Mouse (Mus musculus) hindbrain, embryonic 11.5 days (tissue): ENCODE data around the gene Exoc6b. TPM values are rescaled to one million over a fixed set of nuclear protein-coding genes. Genes with fewer than 3 reads are reported as not detected.

Source experiments
- ATAC-seq: fragments of 200-750 bp; cut with Nextera tagmentation; 2 replicates; pipeline ENCODE4 v1.8.0; 2017; ENCODE audit warnings: mild to moderate bottlenecking, moderate TSS enrichment, moderate library complexity; ENCODE audit not compliant: low FRiP score
- DNase-seq: peaks from one replicate; pipeline ENCODE4 v3.0.0-alpha.2; 2015; ENCODE audit warnings: low spot score
- H3K27ac ChIP-seq: fragments of 300-500 bp; sonication (generic); 2 replicates; pipeline ENCODE4 v1.5.1; 2014; ENCODE audit warnings: mild to moderate bottlenecking, low read depth, low read length
- H3K27me3 ChIP-seq: fragments of 300-500 bp; sonication (generic); 2 replicates; pipeline ENCODE4 v1.6.1; 2014; ENCODE audit warnings: mild to moderate bottlenecking, low read length, moderate library complexity, mixed read lengths; ENCODE audit not compliant: control insufficient read depth, insufficient read depth
- H3K36me3 ChIP-seq: fragments of 300-500 bp; sonication (generic); 2 replicates; pipeline ENCODE4 v1.6.1; 2014; ENCODE audit warnings: mild to moderate bottlenecking, low read length, moderate library complexity, mixed read lengths; ENCODE audit not compliant: control insufficient read depth, insufficient read depth
- H3K4me1 ChIP-seq: fragments of 300-500 bp; sonication (generic); replicated peaks from 2 replicates; pipeline ENCODE4 v1.6.1; 2014; ENCODE audit warnings: low read length, mixed read lengths; ENCODE audit not compliant: control insufficient read depth, insufficient read depth
- H3K4me2 ChIP-seq: fragments of 300-500 bp; sonication (generic); replicated peaks from 2 replicates; pipeline ENCODE4 v1.6.1; 2014; ENCODE audit warnings: mild to moderate bottlenecking, low read depth, low read length
- H3K4me3 ChIP-seq: fragments of 300-500 bp; sonication (generic); 2 replicates; pipeline ENCODE4 v1.5.1; 2014; ENCODE audit warnings: low read depth, low read length
- H3K9ac ChIP-seq: fragments of 300-500 bp; sonication (generic); 2 replicates; pipeline ENCODE4 v1.6.1; 2014; ENCODE audit warnings: low read depth, low read length
- H3K9me3 ChIP-seq: fragments of 300-500 bp; sonication (generic); 2 replicates; pipeline ENCODE4 v1.6.1; 2016; ENCODE audit warnings: low read length; ENCODE audit not compliant: control insufficient read depth
- WGBS: fragments of 180-500 bp; shearing (Covaris S2); extraction: QIAGEN DNeasy Blood & Tissue Kit; methylation state at CpG from one replicate; pipeline ENCODE4 v1.1.7; 2014; 5-methylcytosine and 5-hydroxymethylcytosine counted together
- polyA plus RNA-seq: library from polyadenylated mRNA; unstranded; fragments of >200 nt; fragmentation: Nextera tagmentation; extraction: Ambion mirVana; gene quantifications from 2 replicates; pipeline ENCODE4 v1.2.1, GENCODE M21; 2014

Gene Exoc6b
- polyA plus RNA-seq, 1 experiment from 2014 or later: 46.4 TPM

DNA sequence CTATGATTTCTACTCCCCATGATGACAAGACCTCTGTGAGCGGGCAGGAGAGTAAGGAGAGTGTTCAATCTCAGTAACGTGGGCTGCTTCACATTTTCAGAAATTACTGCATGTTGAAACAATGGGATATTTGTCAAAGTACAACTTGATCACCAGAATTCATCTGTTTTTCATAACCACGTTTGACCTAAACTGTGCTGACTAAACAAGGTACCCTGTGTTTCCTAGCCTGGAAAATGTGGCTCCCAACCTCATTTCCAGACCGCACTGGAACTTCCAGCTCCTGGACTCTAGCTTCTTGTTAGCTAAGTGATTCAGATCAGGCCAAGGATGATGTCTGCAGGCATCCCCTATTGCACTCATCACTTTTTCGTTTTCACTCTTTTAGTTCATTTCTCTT, 193.4 kb downstream of the Exoc6b start:
- Histone ChIP-seq H3K4me3 (no peak overlapping the region), H3K9ac (no peak overlapping the region), H3K36me3 (no peaks in the 10 kb centered on the region), H3K4me1 (no peaks in the 10 kb centered on the region), H3K27ac (no peak overlapping the region), H3K4me2 (no peak overlapping the region), H3K27me3 (no peaks in the 10 kb centered on the region), H3K9me3 (no peaks in the 10 kb centered on the region)
- no peak for DNase-seq
- ATAC-seq: no peak
- WGBS: 72% methylated on average over 5 of the region's 5 CpGs

DNA sequence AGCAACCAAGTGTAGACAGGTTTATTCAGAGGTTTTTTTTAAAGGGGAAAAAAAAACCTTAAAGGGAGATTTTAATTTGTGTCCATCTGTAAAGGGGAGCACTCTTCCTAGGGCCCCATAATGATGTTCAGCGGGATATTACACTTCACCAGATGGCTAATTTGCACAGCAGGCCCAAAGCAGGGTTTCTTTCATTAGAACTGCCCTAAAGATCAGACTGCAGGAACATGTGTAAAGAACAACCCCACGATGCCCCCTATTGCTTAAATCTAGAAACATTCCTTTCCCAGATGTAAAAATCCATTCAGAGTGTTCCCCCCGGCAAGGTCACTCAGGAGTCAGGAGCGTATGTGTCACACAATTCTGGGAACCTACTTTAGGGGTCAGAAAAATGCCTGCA, 202.2 kb downstream of the Exoc6b start:
- H3K4me1 ChIP-seq: 0 out of 2 replicates have a peak, but pooled peaks cover 4% of the 10 kb centered on the region
- H3K27me3 ChIP-seq: no peaks in the 10 kb centered on the region
- H3K9ac ChIP-seq: no peak overlapping the region
- no peaks in the 10 kb centered on the region for H3K9me3 ChIP-seq
- WGBS: 16% methylated on average over 4 of the region's 4 CpGs
- no peaks in the 10 kb centered on the region for H3K36me3 ChIP-seq
- no peak for ATAC-seq
- H3K4me3 ChIP-seq: no peak overlapping the region
- peak; percentile 24 for DNase-seq
- no peak overlapping the region for H3K4me2 ChIP-seq
- H3K27ac ChIP-seq: no peak overlapping the region

DNA sequence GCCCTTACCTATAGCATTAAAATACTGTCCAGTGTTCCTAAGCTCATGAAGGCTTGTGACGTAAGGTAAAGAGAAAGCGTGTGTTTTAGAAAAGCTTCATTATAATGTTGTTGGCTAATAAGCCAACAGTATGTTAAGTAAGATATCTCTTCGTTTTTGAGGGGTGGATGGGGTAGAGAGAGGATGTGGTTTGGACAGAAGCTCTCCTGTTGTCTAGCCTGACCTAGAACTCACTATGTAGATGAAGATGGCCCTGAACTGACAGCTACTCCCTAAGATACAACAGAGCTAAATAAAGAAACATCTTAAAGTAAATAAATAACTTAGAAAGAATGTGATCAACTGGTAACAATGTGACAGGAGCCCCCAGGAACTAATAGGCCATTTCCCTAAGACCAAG, 204.7 kb downstream of the Exoc6b start:
- WGBS: 83% methylated on average over 3 of the region's 3 CpGs
- Histone ChIP-seq H3K4me1 (0 out of 2 replicates have a peak, but pooled peaks cover 4% of the 10 kb centered on the region), H3K27me3 (no peaks in the 10 kb centered on the region), H3K4me2 (no peak overlapping the region), H3K27ac (no peak overlapping the region), H3K36me3 (no peaks in the 10 kb centered on the region), H3K9ac (no peak overlapping the region), H3K9me3 (no peaks in the 10 kb centered on the region), H3K4me3 (no peak overlapping the region)
- DNase-seq: no peak
- ATAC-seq: no peak

DNA sequence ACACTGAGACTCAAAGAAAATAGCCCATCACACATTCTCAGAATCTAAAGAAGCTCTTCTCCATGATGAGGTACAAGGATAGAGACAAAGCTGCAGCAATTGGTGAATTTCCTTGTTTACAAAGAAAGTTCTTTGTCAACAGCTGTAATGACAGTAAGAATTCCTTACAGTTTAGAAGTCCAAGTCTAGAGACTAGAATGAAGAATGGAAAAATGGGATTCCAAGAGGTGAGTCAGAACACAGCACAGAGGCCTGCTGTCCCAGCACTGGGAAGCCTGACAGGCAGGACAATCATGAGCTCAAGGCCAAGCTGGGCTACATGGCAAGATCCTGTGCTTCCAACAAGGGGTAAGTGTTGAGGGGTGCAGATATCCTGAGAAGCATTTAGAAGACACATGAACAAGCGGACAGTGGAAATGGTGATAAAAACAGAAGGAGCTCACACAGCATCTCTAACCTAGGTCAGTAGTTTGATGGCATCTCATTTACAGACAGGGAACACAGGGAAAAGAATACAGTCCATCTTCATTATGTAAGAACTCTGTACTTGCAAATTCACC, 205.4 kb downstream of the Exoc6b start:
- 96% methylated on average over 1 of the region's 1 CpGs for WGBS
- H3K4me3 ChIP-seq: no peak overlapping the region

DNA sequence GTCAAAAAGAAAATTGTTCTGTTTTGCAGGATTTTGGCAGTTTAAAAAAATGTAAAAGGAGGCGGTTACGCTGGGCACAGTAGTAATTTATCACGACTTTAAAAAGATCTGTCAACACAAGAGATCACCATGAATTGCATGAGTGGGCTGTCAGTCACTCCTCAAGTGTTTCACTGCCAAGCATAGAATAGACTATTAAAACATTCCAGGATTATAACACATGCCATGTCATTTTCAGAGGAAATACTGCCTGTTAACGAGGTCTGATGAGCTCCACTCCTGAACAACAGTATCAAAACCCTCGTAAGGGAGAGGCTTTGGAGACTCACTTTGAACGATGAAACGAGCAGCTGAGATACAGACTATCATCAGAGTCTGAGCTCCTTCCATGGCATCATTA, 223.6 kb downstream of the Exoc6b start:
- Histone ChIP-seq H3K27ac (no peak overlapping the region), H3K36me3 (no peaks in the 10 kb centered on the region), H3K9ac (no peak overlapping the region), H3K9me3 (no peaks in the 10 kb centered on the region), H3K4me2 (no peak overlapping the region), H3K4me1 (no peaks in the 10 kb centered on the region), H3K27me3 (no peaks in the 10 kb centered on the region), H3K4me3 (no peak overlapping the region)
- ATAC-seq (no peak), DNase-seq (no peak)
- WGBS: 80% methylated on average over 7 of the region's 7 CpGs

More for the DNA sequence above, 205.4 kb downstream of the Exoc6b start:
- no peak for DNase-seq
- Histone ChIP-seq H3K9ac (no peak overlapping the region), H3K27me3 (no peaks in the 10 kb centered on the region), H3K4me2 (no peak overlapping the region), H3K36me3 (no peaks in the 10 kb centered on the region), H3K4me1 (0 out of 2 replicates have a peak, but pooled peaks cover 4% of the 10 kb centered on the region), H3K27ac (no peak overlapping the region), H3K9me3 (no peaks in the 10 kb centered on the region)
- ATAC-seq: no peak

DNA sequence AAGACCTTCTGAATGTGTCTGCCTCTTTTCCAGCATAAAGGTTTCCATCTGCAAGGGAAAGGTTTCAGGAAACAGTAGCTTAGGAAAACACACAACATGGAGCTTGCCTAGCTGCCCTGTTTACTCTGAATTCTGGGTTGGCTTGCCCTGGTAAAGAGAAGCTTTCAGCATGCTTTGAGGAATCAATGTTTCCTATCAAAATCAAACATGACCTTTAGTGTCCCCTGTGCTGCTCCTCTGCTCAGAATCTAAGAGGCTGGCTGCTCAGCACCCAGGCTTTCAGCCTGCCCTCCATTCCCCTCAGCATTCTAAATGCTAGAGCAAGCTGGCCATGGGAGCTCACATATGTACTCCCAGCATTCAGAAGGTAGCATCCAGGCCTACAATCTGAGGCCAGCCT, 228.2 kb downstream of the Exoc6b start:
- H3K9ac ChIP-seq: no peak overlapping the region
- no peak for ATAC-seq

DNA sequence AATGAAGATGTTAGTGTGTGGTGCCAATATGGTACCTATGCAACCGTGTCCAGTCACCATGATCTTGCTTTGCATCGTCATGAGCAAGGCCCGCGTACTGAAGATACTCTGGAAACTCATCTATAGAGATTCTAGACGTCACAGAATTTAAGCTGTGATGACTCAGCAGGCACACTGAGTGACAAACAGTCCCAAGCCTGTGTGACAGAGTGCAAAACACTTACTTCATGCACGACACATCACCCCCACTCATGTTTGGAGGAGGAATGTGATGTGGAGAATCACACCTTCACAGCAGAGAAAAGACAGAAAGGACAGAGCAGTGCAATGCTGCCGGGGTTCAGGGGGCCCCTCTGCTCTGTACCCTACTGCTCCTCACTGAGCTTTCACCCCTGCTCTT, 261.8 kb downstream of the Exoc6b start:
- no peak for DNase-seq
- no peaks in the 10 kb centered on the region for H3K9me3 ChIP-seq
- no peaks in the 10 kb centered on the region for H3K27me3 ChIP-seq
- 85% methylated on average over 7 of the region's 7 CpGs for WGBS
- no peak overlapping the region for H3K4me2 ChIP-seq
- H3K4me1 ChIP-seq: no peaks in the 10 kb centered on the region; the same call in 1 of the 2 replicates
- H3K27ac ChIP-seq: no peak overlapping the region
- no peak overlapping the region for H3K9ac ChIP-seq
- no peak for ATAC-seq
- no peaks in the 10 kb centered on the region for H3K36me3 ChIP-seq
- no peak overlapping the region for H3K4me3 ChIP-seq

More for the DNA sequence above, 228.2 kb downstream of the Exoc6b start:
- Histone ChIP-seq H3K4me1 (no peaks in the 10 kb centered on the region), H3K36me3 (no peaks in the 10 kb centered on the region), H3K9me3 (no peaks in the 10 kb centered on the region), H3K4me3 (no peak overlapping the region), H3K4me2 (no peak overlapping the region), H3K27ac (no peak overlapping the region), H3K27me3 (no peaks in the 10 kb centered on the region)
- no peak for DNase-seq

DNA sequence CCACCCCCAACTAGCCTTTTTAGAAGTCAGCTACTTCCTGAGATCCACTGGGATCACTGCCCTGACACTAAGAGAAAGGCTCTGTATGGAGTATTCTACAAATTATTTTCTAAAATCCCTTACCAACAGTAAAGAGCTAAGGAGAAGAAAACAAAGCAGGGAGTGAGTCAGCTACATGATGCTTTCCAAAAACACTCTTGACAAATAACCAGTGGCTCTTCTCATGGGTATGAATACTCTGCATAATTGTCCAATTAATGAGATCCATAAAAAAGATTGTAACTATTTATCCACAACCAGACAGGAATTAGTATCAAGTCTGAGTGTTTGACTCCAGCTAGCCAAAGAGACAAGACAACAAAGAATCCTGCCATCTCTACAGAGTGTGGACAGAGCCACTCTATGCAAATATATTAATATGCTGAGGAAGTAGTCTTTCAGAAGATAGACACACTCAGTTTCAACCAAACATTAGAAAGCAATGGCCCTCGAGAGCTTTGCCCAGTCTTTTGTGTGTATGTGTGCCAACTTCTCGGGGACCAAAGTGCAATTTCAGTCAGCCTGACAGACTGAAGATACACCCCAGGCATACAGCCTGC, 263.1 kb downstream of the Exoc6b start:
- Histone ChIP-seq H3K27me3 (no peaks in the 10 kb centered on the region), H3K27ac (no peak overlapping the region), H3K36me3 (no peaks in the 10 kb centered on the region), H3K9ac (no peak overlapping the region), H3K4me2 (no peak overlapping the region), H3K4me1 (no peaks in the 10 kb centered on the region; the same call in 1 of the 2 replicates), H3K9me3 (no peaks in the 10 kb centered on the region), H3K4me3 (no peak overlapping the region)
- DNase-seq: no peak
- 78% methylated on average over 2 of the region's 2 CpGs for WGBS
- ATAC-seq: no peak

DNA sequence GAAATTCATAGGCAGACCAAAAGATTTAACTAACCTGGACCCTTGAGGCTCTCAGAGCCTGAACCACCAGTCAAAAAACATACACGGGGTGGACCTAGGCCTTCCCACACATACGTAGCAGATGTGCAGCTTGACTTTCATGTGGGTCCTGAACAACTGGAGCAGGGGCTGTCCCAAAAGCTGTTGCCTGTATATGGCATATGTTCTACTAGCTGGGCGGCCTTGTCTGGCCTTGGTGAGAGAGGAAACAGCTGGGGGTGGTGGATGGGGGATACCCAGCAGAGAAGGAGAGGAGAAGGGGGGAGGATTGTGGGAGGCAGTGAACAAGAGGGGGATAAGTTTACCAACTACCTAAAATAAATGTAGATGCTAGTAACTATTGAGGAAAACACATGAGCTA, 270.6 kb downstream of the Exoc6b start:
- WGBS: 85% methylated on average over 3 of the region's 3 CpGs
- no peak overlapping the region for H3K27ac ChIP-seq
- H3K27me3 ChIP-seq: no peaks in the 10 kb centered on the region
- H3K4me2 ChIP-seq: no peak overlapping the region
- no peak for ATAC-seq
- no peak overlapping the region for H3K9ac ChIP-seq
- no peak for DNase-seq
- H3K9me3 ChIP-seq: no peaks in the 10 kb centered on the region
- no peaks in the 10 kb centered on the region for H3K4me1 ChIP-seq
- no peak overlapping the region for H3K4me3 ChIP-seq
- no peaks in the 10 kb centered on the region for H3K36me3 ChIP-seq
